Mouse (Mus musculus) embryonic fibroblast, embryonic 13.5 days (primary cell): ENCODE results near the gene Clec11a.

Experiments
- CTCF ChIP-seq: IDR thresholded peaks from 2 replicates; pipeline ENCODE4 v1.5.1; 2011; ENCODE audit warnings: mild to moderate bottlenecking, control low read depth, low read length, moderate library complexity, borderline replicate concordance; ENCODE audit not compliant: insufficient read depth
- POLR2A ChIP-seq: IDR thresholded peaks from 2 replicates; pipeline ENCODE4 v1.6.1; 2011; ENCODE audit warnings: low read depth, mild to moderate bottlenecking, control low read depth, low read length, moderate library complexity

GRCm38 (mm10) chr7:44287760-44288159, 18.9 kb downstream of the Clec11a start:
- TF ChIP-seq CTCF (no peak), POLR2A (no peak)
